ENCODE assay signal across 16 mouse cellular contexts in the genomic region with DNA sequence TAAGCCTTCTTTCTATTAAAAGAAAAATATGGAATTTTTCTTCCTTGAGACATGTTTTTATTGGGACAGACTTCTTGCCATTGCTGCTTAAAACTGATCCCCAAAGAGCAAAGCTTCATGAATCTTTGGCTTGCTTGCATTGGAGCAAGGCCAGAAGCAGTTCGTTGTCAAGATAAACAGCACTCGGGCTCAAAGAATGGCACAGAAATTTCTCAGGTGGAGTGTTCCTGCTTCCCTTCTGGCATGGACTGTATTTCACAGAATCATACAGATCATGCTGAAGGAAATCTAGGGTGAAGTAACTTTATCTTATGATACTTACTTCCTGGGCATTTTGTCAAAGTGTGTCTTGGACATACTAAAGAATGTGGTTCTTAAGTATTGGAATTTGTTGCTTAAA.
A peak's percentile ranks its signal among the peaks of the same experiment; 100 is the strongest.
DNase-seq lines count a peak whose midpoint lies in the region; ATAC-seq and TF ChIP-seq lines count a peak whose summit lies in the region.
"Had no signal": no experiment of that assay in that cellular context is flagged by ENCODE, and none has a peak within 500 bp of the region (broad histone marks: within the 10 kb centered on the region; RNA-seq: fewer than 3 reads in every experiment).

No protein-coding gene starts in this region.

- no peak for TF ChIP-seq CTCF in brain, embryonic 14.5 days (IDR thresholded peaks at IDR 0.05; ENCODE audit: borderline replicate concordance, extremely low read depth, insufficient read depth, insufficient read length)

- intact Hi-C loops in gastrocnemius, postnatal 36 days (cut with DNase I), result no loop called here

- no peak for TF ChIP-seq POLR2A in brain, embryonic 14.5 days (IDR thresholded peaks at IDR 0.05; ENCODE audit: borderline replicate concordance, extremely low read depth, insufficient read depth, insufficient read length, poor library complexity, severe bottlenecking)

- ATAC-seq in inflammation-experienced regulatory T-cells, adult 6 months, result no peak
- ATAC-seq: activated CD4-positive, CD25-positive, alpha-beta regulatory T cell, adult 4 months; forebrain, embryonic 13.5 days; midbrain, embryonic 16.5 days had no signal

- peak; percentile 13 for DNase-seq in gastrocnemius, adult 18-20 months (ENCODE audit: low spot score)
- DNase-seq in gastrocnemius, postnatal 36 days, result no peak
- DNase-seq in kidney, postnatal 14 days, result peak; percentile 31
- no peak for DNase-seq in kidney, adult 11 months
- DNase-seq in brain, embryonic 14.5 days (ENCODE audit: low read depth), result peak; percentile 12
- peak; percentile 95 for DNase-seq in gonadal fat pad, adult 2 months (ENCODE audit: low read depth)
- DNase-seq in natural killer cell, adult 2 months (ENCODE audit: low spot score in 2 of 2), result no peak
- DNase-seq: cerebellum, postnatal 25 days; heart, adult 11 months; liver, embryonic 13.5 days; right cerebral cortex, postnatal 4 days; thymus, adult 18-20 months had no signal

Comparison
In these comparisons a context has a peak if more than half of its experiments do, and no peak if none do; other contexts are left out.
1. DNase-seq: peak in gastrocnemius, adult 18-20 months (single experiment), kidney, postnatal 14 days (single experiment), brain, embryonic 14.5 days (single experiment) and gonadal fat pad, adult 2 months (single experiment); none in gastrocnemius, postnatal 36 days (0 of 2), kidney, adult 11 months (single experiment) and natural killer cell, adult 2 months (0 of 2).